Mouse (Mus musculus): ENCODE data around the gene Ubqln4.

The Ubqln4 gene

GRCm38 (mm10) chr3:88542486-88542885 lies 11.1 kb upstream of the Ubqln4 start:
- no peak for DNase-seq (ENCODE audit: low spot score)

GRCm38 (mm10) chr3:88543174-88543573 lies 10.4 kb upstream of the Ubqln4 start:
- no peak for DNase-seq (ENCODE audit: low spot score)

- no peak for DNase-seq (ENCODE audit: low spot score)
These were observed 9.7 kb upstream of the Ubqln4 start for GRCm38 (mm10) chr3:88543651-88544410.

GRCm38 (mm10) chr3:88544514-88544913 lies 9.0 kb upstream of the Ubqln4 start:
- DNase-seq (ENCODE audit: low spot score), result no peak

- no peak for DNase-seq (ENCODE audit: low spot score)
These were observed 8.5 kb upstream of the Ubqln4 start for GRCm38 (mm10) chr3:88544955-88545591.

- DNase-seq (ENCODE audit: low spot score), result no peak
These were observed 6.7 kb upstream of the Ubqln4 start for GRCm38 (mm10) chr3:88546674-88547418.

GRCm38 (mm10) chr3:88548180-88548917 lies 5.2 kb upstream of the Ubqln4 start, which contains the start of gene Rab25:
TSS of gene Rab25 (minus strand) at chr3:88548300.
- DNase-seq (ENCODE audit: low spot score), result no peak

GRCm38 (mm10) chr3:88551586-88551985 lies 2.0 kb upstream of the Ubqln4 start:
- DNase-seq (ENCODE audit: low spot score), result no peak

GRCm38 (mm10) chr3:88552082-88552645 lies 1.4 kb upstream of the Ubqln4 start:
- no peak for DNase-seq (ENCODE audit: low spot score)

GRCm38 (mm10) chr3:88552676-88553524 lies 658 bp upstream of the Ubqln4 start, which contains the start of gene Lamtor2:
TSS of gene Lamtor2 (minus strand) at chr3:88553074.
- peak; percentile 97 for DNase-seq (ENCODE audit: low spot score)

GRCm38 (mm10) chr3:88553880-88554586 lies 475 bp downstream of the Ubqln4 start:
- no peak for DNase-seq (ENCODE audit: low spot score)

- DNase-seq (ENCODE audit: low spot score), result no peak
These were observed 1.6 kb downstream of the Ubqln4 start for GRCm38 (mm10) chr3:88555069-88555605.

GRCm38 (mm10) chr3:88555731-88556130 lies 2.2 kb downstream of the Ubqln4 start:
- no peak for DNase-seq (ENCODE audit: low spot score)

GRCm38 (mm10) chr3:88556616-88557015 lies 3.1 kb downstream of the Ubqln4 start:
- no peak for DNase-seq (ENCODE audit: low spot score)

- no peak for DNase-seq (ENCODE audit: low spot score)
These were observed 6.0 kb downstream of the Ubqln4 start for GRCm38 (mm10) chr3:88559596-88559995.

GRCm38 (mm10) chr3:88561989-88562388 lies 8.4 kb downstream of the Ubqln4 start:
- no peak for DNase-seq (ENCODE audit: low spot score)

- DNase-seq (ENCODE audit: low spot score), result no peak
These were observed 9.9 kb downstream of the Ubqln4 start for GRCm38 (mm10) chr3:88563442-88563841.

- no peak for DNase-seq (ENCODE audit: low spot score)
These were observed 10.4 kb downstream of the Ubqln4 start for GRCm38 (mm10) chr3:88563966-88564365.

GRCm38 (mm10) chr3:88566116-88566515 lies 12.6 kb downstream of the Ubqln4 start:
- DNase-seq (ENCODE audit: low spot score), result no peak

All from ovary, postnatal 36 days (tissue).